Mouse (Mus musculus) megakaryocyte, embryonic 14.5 days (primary cell): ENCODE measurements around the gene Zcchc8.

Source experiments
- FLI1 ChIP-seq: IDR thresholded peaks from 2 replicates; pipeline ENCODE4 v1.6.1; 2012; ENCODE audit warnings: low read length, inconsistent platforms, mixed read lengths
- GATA1 ChIP-seq: IDR thresholded peaks from 3 replicates; pipeline ENCODE4 v1.6.1; 2012; ENCODE audit warnings: mixed read lengths, low read length, inconsistent platforms, borderline replicate concordance

DNA sequence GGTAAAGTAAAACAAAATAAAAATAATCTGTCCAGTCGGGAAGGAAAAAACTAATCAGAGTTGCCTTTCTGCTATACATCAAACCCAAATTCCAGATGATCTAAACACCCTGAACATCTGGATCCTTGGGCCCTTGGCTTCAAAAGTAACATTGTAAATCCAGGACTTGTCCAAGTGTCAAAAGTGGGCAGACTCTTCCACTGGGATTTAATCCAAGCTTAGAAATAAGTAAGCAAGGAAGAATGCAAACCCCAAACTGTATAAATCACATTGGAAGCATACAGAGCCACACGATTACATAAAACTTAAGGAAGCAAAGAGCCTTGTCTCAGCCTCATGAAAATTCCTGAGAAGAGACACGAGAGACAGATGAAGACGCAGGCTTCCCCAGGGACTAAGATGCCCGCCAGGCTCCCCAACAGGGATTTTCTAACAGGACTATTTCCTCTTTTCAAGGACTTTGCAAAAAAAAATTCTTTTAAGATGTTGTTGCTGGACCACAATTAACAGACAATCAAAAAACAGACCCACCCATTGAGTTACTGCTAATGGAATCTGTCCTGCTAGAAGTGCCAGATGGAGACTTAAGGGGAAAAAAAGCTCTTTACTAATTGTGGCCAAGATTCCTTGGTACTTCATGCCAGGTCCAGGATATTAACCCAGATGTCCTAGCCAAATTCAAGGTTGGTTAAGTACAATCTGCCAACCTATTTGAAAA is 41.2 kb downstream of the Zcchc8 start:
- no peak for TF ChIP-seq GATA1
- no peak for TF ChIP-seq FLI1
